Mouse (Mus musculus) stomach, postnatal 0 days (tissue): ENCODE data around the gene Olfr539. TPM values are rescaled to one million over a fixed set of nuclear protein-coding genes. Genes with fewer than 3 reads are reported as not detected.
"Not testable (repeated sequence)": the region's sequence is repeated elsewhere in the genome, so short reads cannot be mapped to it uniquely, and the experiment has no call there.

Experiments used
- ATAC-seq: fragments of 200-750 bp; cut with Nextera tagmentation; 2 replicates; pipeline ENCODE4 v1.8.0; 2017; ENCODE audit not compliant: low FRiP score, low TSS enrichment
- DNase-seq: peaks from one replicate; pipeline ENCODE4 v3.0.0-alpha.2; 2016; ENCODE audit warnings: low spot score
- H3K27ac ChIP-seq: fragments of 300-500 bp; sonication (generic); replicated peaks from 2 replicates; pipeline ENCODE4 v1.5.1; 2014; ENCODE audit warnings: mild to moderate bottlenecking, control low read depth
- H3K27me3 ChIP-seq: fragments of 300-500 bp; sonication (generic); 2 replicates; pipeline ENCODE4 v1.6.1; 2014; ENCODE audit warnings: low read length; ENCODE audit not compliant: control insufficient read depth, insufficient read depth
- H3K36me3 ChIP-seq: fragments of 300-500 bp; sonication (generic); 2 replicates; pipeline ENCODE4 v1.6.1; 2014; ENCODE audit warnings: low read length, mixed read lengths; ENCODE audit not compliant: control insufficient read depth, insufficient read depth
- H3K4me1 ChIP-seq: fragments of 300-500 bp; sonication (generic); replicated peaks from 2 replicates; pipeline ENCODE4 v1.6.1; 2014; ENCODE audit warnings: antibody characterized with exemption; ENCODE audit not compliant: control insufficient read depth, insufficient read depth
- H3K4me2 ChIP-seq: fragments of 300-500 bp; sonication (generic); replicated peaks from 2 replicates; pipeline ENCODE4 v1.6.1; 2014; ENCODE audit warnings: low read depth, mild to moderate bottlenecking, control low read depth, moderate library complexity
- H3K4me3 ChIP-seq: fragments of 300-500 bp; sonication (generic); 2 replicates; pipeline ENCODE4 v1.5.1; 2014; ENCODE audit warnings: low read depth, low read length, control low read depth
- H3K9ac ChIP-seq: fragments of 300-500 bp; sonication (generic); 2 replicates; pipeline ENCODE4 v1.6.1; 2014; ENCODE audit warnings: mild to moderate bottlenecking, low read length, control low read depth, mixed read lengths
- H3K9me3 ChIP-seq: fragments of 300-500 bp; sonication (generic); 2 replicates; pipeline ENCODE4 v1.6.1; 2016; ENCODE audit warnings: low read length; ENCODE audit not compliant: control insufficient read depth
- CTCF ChIP-seq: IDR thresholded peaks from 2 replicates; pipeline ENCODE4 v1.5.1; 2016; ENCODE audit warnings: antibody characterized with exemption, low read depth, mild to moderate bottlenecking, moderate library complexity
- EP300 ChIP-seq: optimal IDR thresholded peaks from 2 replicates; pipeline ENCODE3; 2016; ENCODE audit warnings: antibody characterized with exemption
- WGBS: fragments of 180-500 bp; shearing (Covaris S2); extraction: QIAGEN DNeasy Blood & Tissue Kit; methylation state at CpG from one replicate; pipeline ENCODE4 v1.1.7; 2014; 5-methylcytosine and 5-hydroxymethylcytosine counted together
- polyA plus RNA-seq: library from polyadenylated mRNA; unstranded; fragments of >200 nt; fragmentation: Nextera tagmentation; extraction: Ambion mirVana; gene quantifications from 2 replicates; pipeline ENCODE4 v1.2.1, GENCODE M21; 2015

Olfr539 gene
- 0.01 TPM in 1 of 2 replicates, not detected in the other for polyA plus RNA-seq

DNA sequence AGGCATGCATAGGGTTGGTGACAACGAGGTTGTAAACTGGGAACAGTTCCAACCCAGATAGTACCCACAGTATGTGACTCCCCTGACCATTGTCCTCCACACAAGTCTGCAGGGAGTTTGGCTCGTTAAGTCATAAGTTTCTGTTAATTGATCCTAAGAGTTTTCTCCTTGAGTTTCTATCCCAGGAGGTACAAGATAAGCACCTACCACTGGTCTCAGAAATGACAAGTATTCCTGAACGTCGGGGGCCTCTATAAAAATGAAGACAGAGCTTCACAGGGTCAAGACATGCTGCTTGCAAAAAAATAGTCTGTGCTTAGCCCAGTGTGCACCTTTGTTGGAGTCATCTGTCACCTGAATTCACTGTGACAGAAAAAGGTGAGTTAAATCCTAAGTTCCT lies at the start of gene Olfr539:
Olfr539 (plus strand) TSS at position 301 of the 400 bp plus-strand sequence.
- H3K9ac ChIP-seq = no peak within 1 kb of the TSS
- H3K4me2 ChIP-seq = no peak within 1 kb of the TSS
- no peaks in the 10 kb centered on the region for H3K4me1 ChIP-seq
- no peaks in the 10 kb centered on the region for H3K36me3 ChIP-seq
- WGBS = 71% methylated on average over 4 of the region's 4 CpGs
- H3K4me3 ChIP-seq = no peak within 1 kb of the TSS
- H3K27me3 ChIP-seq = no peaks in the 10 kb centered on the region
- no peak within 1 kb of the TSS for H3K27ac ChIP-seq
- no peak for TF ChIP-seq EP300
- no peak for TF ChIP-seq CTCF
- H3K9me3 ChIP-seq = no peaks in the 10 kb centered on the region
- DNase-seq = no peak
- no peak for ATAC-seq

DNA sequence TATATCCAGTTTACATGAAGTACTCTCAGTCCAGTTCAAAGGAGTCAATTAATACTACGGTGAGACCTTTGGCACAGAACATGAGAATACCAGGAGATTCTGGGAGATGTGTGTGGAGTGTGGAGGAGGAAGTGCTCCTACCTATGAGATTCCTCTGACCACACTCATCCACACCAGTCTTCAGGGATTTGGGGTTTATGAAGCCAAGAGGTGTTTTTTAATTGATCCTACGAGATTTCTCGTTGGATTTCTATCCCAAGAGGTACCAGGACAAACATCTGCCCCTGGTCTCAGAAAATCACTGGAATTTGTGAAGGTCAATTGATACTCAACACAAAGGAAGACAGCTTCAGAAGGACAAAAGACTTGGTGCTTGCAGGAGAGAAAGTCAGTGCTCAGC lies 31.1 kb upstream of the Olfr539 start, which contains the start of gene Olfr61:
Olfr61 (plus strand) TSS at position 301 of the 400 bp plus-strand sequence.
- DNase-seq, H3K4me3 ChIP-seq, H3K9me3 ChIP-seq, H3K27ac ChIP-seq, H3K27me3 ChIP-seq, ATAC-seq, H3K9ac ChIP-seq, H3K4me2 ChIP-seq, H3K36me3 ChIP-seq, H3K4me1 ChIP-seq: not testable (repeated sequence)
- 77% methylated on average over 3 of the region's 3 CpGs for WGBS

DNA sequence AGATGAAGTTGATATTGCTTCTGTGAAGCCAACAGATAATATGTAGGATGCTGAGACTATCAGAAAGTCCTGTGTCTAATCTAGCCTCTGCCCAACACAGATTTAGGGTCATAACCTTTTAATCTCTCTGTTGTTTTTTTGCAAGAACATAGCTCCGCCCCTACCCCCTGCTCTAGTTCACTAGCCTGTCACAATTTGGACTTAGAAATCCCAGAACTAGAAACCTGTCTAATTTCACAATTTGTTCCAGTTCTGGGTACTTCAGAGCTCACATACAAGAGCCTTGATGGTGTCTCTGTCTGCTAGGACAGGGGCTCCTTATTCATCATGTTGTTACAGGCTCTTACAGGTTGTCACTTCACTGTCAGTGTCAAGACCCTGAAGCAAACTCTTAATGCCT lies 29.2 kb upstream of the Olfr539 start:
- no peaks in the 10 kb centered on the region for H3K36me3 ChIP-seq
- TF ChIP-seq EP300 (no peak), CTCF (no peak)
- no peak overlapping the region for H3K4me3 ChIP-seq
- no peak overlapping the region for H3K27ac ChIP-seq
- ATAC-seq (no peak), DNase-seq (no peak)
- H3K9ac ChIP-seq = no peak overlapping the region
- H3K9me3 ChIP-seq = no peaks in the 10 kb centered on the region
- WGBS = 81% methylated on average over 1 of the region's 1 CpGs
- H3K27me3 ChIP-seq = no peaks in the 10 kb centered on the region
- H3K4me2 ChIP-seq = no peak overlapping the region
- no peaks in the 10 kb centered on the region for H3K4me1 ChIP-seq

DNA sequence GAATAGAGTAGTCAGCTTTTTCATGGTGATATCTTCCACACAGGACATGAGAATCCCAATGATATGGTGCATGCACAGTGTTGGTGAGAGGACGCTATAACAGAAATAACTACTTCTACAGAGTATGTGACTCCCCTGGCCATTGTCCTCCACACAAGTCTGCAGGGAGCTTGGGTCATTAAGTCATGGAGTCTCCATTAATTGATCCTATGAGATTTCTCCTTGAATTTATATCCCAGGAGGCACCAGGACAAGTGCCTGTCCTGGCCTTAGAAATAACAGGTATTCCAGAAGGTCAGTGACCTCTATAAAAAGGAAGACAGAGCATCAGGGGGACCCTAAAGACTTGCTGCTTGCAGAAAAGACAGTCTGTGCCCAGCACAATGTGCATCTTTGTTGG lies 13.6 kb upstream of the Olfr539 start, which contains the start of gene Olfr53:
Olfr53 (plus strand) TSS at position 301 of the 400 bp plus-strand sequence.
- Histone ChIP-seq H3K27ac (no peak within 1 kb of the TSS), H3K9ac (no peak within 1 kb of the TSS), H3K4me1 (no peaks in the 10 kb centered on the region), H3K36me3 (no peaks in the 10 kb centered on the region), H3K4me2 (no peak within 1 kb of the TSS), H3K9me3 (no peaks in the 10 kb centered on the region), H3K4me3 (no peak within 1 kb of the TSS), H3K27me3 (no peaks in the 10 kb centered on the region)
- ATAC-seq (no peak), DNase-seq (no peak)
- WGBS = 80% methylated on average over 1 of the region's 1 CpGs
- TF ChIP-seq EP300 (no peak), CTCF (no peak)

DNA sequence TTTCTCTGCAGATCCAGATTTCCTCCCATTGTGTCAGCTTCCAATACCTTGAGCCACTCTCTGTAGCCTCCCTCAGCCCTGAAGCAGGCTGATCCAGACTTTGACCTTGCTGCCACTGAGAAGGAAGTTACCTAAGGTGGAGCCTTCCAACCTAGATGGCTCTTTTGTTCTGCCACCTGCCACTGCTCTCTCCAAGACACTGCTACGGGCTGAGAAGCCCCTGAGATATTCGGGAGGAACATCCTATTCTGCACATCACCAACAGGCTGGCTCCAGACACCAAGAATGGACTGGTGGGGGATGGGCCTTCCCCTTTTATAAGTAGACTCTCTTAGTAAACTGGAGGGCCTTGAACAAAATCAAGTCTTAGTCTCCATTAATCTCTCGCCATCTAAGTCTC lies 11.0 kb downstream of the Olfr539 start:
- not testable (repeated sequence) for H3K4me2 ChIP-seq, H3K4me1 ChIP-seq, H3K27ac ChIP-seq, H3K9ac ChIP-seq, H3K9me3 ChIP-seq, ATAC-seq, DNase-seq, H3K36me3 ChIP-seq, H3K27me3 ChIP-seq, H3K4me3 ChIP-seq
- 72% methylated on average over 3 of the region's 3 CpGs for WGBS

DNA sequence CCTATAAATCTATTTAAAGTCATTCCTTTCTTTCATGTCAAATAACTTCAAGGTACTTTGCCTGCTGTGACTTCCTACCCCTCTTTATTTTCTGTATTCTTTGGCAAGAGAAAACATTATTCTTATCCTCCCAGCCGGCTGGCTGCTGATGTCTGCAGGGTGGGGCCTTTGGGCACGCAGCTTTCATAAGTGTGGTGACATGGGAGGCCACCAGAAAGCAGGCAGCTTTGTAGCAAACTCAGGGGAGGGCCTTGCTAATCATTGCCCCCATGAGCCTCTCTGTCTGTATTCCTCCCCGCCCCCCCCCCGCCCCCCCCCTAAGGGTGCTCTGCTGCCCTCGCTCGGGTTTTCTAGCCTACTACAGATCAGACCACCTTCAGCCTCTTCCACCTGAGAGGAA lies 16.1 kb downstream of the Olfr539 start:
- Histone ChIP-seq H3K9me3 (no peaks in the 10 kb centered on the region), H3K4me1 (no peaks in the 10 kb centered on the region), H3K27me3 (no peaks in the 10 kb centered on the region), H3K9ac (no peak overlapping the region), H3K4me2 (0 out of 2 replicates have a peak overlapping the region, but pooled peaks have one; percentile 5), H3K27ac (no peak overlapping the region), H3K36me3 (no peaks in the 10 kb centered on the region), H3K4me3 (no peak overlapping the region)
- ATAC-seq (peak; percentile 51; the same call in 1 of the 2 replicates), DNase-seq (peak; percentile 34)
- TF ChIP-seq EP300 (no peak), CTCF (no peak)
- WGBS = 0% methylated on average over 5 of the region's 6 CpGs

DNA sequence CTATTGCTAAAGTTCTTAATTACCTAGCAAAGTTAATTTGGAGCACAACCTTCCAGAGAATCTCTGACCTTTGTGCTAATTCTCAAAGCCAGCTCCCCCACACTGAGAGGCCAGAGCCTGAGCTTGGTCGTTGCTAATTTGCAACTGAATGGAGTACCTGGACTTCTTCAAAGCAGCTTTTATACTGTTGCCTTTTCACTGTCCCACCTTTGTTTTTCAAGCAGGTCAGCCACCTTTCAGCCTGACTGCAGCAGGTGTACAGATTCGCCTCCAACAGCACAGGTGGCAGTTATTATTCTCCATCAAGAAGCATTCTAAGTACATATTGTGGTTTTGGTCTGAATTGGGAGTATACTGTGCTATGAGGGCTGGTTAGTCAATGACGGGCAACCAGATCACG lies 19.9 kb downstream of the Olfr539 start:
- not testable (repeated sequence) for H3K4me2 ChIP-seq, H3K9ac ChIP-seq, H3K36me3 ChIP-seq, DNase-seq, ATAC-seq, H3K4me3 ChIP-seq, H3K9me3 ChIP-seq, H3K27ac ChIP-seq, H3K4me1 ChIP-seq, H3K27me3 ChIP-seq
- 68% methylated on average over 4 of the region's 4 CpGs for WGBS
